ENCODE assay signal across 10 mouse cellular contexts in genomic region chr17:46129741-46130498, GRCm38 (mm10). TPM values are rescaled to one million over a fixed set of nuclear protein-coding genes. Genes with fewer than 3 reads are reported as not detected.
DNase-seq lines count a peak whose midpoint lies in the region; ATAC-seq and TF ChIP-seq lines count a peak whose summit lies in the region.
"Had no signal": no experiment of that assay in that cellular context is flagged by ENCODE, and none has a peak within 500 bp of the region (broad histone marks: within the 10 kb centered on the region; RNA-seq: fewer than 3 reads in every experiment).

No protein-coding gene starts in this region.

- intact Hi-C loops in gastrocnemius, postnatal 14 days (cut with DNase I; ENCODE audit: low total_unique reads) = loop anchor here (5.0 kb wide), 3 partner anchors 88 to 398 kb away; partner anchors contain the start of gene 1600014C23Rik

- no peak overlapping the region for H3K9ac ChIP-seq in kidney, embryonic 14.5 days (ENCODE audit: low read depth, low read length)
- no peak overlapping the region for H3K9ac ChIP-seq in lung, postnatal 0 days (replicated peaks; ENCODE audit: low read depth)
- no peak overlapping the region for H3K9ac ChIP-seq in midbrain, embryonic 13.5 days (replicated peaks)
- H3K9ac ChIP-seq: limb, embryonic 12.5 days had no signal

- no peak for TF ChIP-seq EP300 in lung, postnatal 0 days (IDR thresholded peaks at IDR 0.05)

- no peak for TF ChIP-seq CTCF in kidney, adult 2 months (conservative IDR thresholded peaks at IDR 0.05; ENCODE audit: insufficient read depth, insufficient read length, low read depth, low read length)
- no peak for TF ChIP-seq CTCF in lung, postnatal 0 days (IDR thresholded peaks at IDR 0.05)

- no peak overlapping the region for H3K27ac ChIP-seq in kidney, adult 2 months (ENCODE audit: insufficient read depth, low read depth, low read length)
- no peak overlapping the region for H3K27ac ChIP-seq in kidney, embryonic 14.5 days (ENCODE audit: low read depth, low read length)
- no peak overlapping the region for H3K27ac ChIP-seq in lung, postnatal 0 days (ENCODE audit: low read length)
- H3K27ac ChIP-seq in midbrain, embryonic 13.5 days = no peak overlapping the region
- H3K27ac ChIP-seq: limb, embryonic 12.5 days had no signal

- no peaks in the 10 kb centered on the region for H3K36me3 ChIP-seq in kidney, adult 2 months (ENCODE audit: control insufficient read depth, insufficient read depth, low read length)
- H3K36me3 ChIP-seq in kidney, embryonic 14.5 days (ENCODE audit: control insufficient read depth, insufficient read depth, low read length) = peaks cover 49% of the 10 kb centered on the region
- H3K36me3 ChIP-seq in lung, postnatal 0 days (ENCODE audit: insufficient read depth, low read length) = peaks cover 28% of the 10 kb centered on the region
- H3K36me3 ChIP-seq in midbrain, embryonic 13.5 days = peaks cover 63% of the 10 kb centered on the region

- no peak overlapping the region for H3K4me2 ChIP-seq in kidney, embryonic 14.5 days (replicated peaks; ENCODE audit: low read depth, low read length)
- H3K4me2 ChIP-seq in lung, postnatal 0 days (replicated peaks; ENCODE audit: low read depth, low read length) = no peak overlapping the region
- H3K4me2 ChIP-seq in midbrain, embryonic 13.5 days (replicated peaks) = no peak overlapping the region
- H3K4me2 ChIP-seq: limb, embryonic 12.5 days had no signal

- no peak for TF ChIP-seq POLR2A in kidney, adult 2 months (IDR thresholded peaks at IDR 0.05; ENCODE audit: low read depth, low read length)

- ATAC-seq in kidney, embryonic 14.5 days (ENCODE audit: low FRiP score, low TSS enrichment) = no peak
- ATAC-seq in lung, postnatal 0 days = peak; percentile 19; the same call in 1 of the 2 replicates
- no peak for ATAC-seq in midbrain, embryonic 13.5 days

- WGBS in kidney, adult 2 months = 70% methylated on average over 13 of the region's 13 CpGs
- WGBS in kidney, embryonic 14.5 days = 71% methylated on average over 13 of the region's 13 CpGs
- 69% methylated on average over 13 of the region's 13 CpGs for WGBS in lung, postnatal 0 days
- WGBS in midbrain, embryonic 13.5 days = 83% methylated on average over 13 of the region's 13 CpGs

- H3K9me3 ChIP-seq in kidney, embryonic 14.5 days (ENCODE audit: control insufficient read depth, low read length) = no peaks in the 10 kb centered on the region
- no peaks in the 10 kb centered on the region for H3K9me3 ChIP-seq in lung, postnatal 0 days (ENCODE audit: low read length)
- H3K9me3 ChIP-seq in midbrain, embryonic 13.5 days = no peaks in the 10 kb centered on the region
- H3K9me3 ChIP-seq: G1E; limb, embryonic 12.5 days had no signal

- H3K4me1 ChIP-seq in kidney, adult 2 months (ENCODE audit: control insufficient read depth, insufficient read depth, low read length) = peaks cover 4% of the 10 kb centered on the region; the same call in 1 of the 2 replicates
- peaks cover 6% of the 10 kb centered on the region; the same call in 1 of the 2 replicates for H3K4me1 ChIP-seq in kidney, embryonic 14.5 days (ENCODE audit: control insufficient read depth, insufficient read depth, low read length)
- H3K4me1 ChIP-seq in lung, postnatal 0 days (ENCODE audit: insufficient read depth, low read depth, low read length) = 0 out of 2 replicates have a peak, but pooled peaks cover 4% of the 10 kb centered on the region
- H3K4me1 ChIP-seq in midbrain, embryonic 13.5 days (replicated peaks) = 0 out of 2 replicates have a peak, but pooled peaks cover 3% of the 10 kb centered on the region
- H3K4me1 ChIP-seq: limb, embryonic 12.5 days had no signal

- H3K4me3 ChIP-seq in kidney, adult 2 months (ENCODE audit: insufficient read depth, low read depth, low read length) = no peak overlapping the region
- H3K4me3 ChIP-seq in kidney, embryonic 14.5 days (ENCODE audit: low read length) = no peak overlapping the region
- H3K4me3 ChIP-seq in lung, postnatal 0 days (ENCODE audit: low read depth, low read length) = no peak overlapping the region
- H3K4me3 ChIP-seq in midbrain, embryonic 13.5 days (replicated peaks) = no peak overlapping the region
- H3K4me3 ChIP-seq: limb, embryonic 12.5 days had no signal

- peak; percentile 8 for DNase-seq in kidney, adult 2 months
- DNase-seq in R1 (ENCODE audit: low read depth, low spot score) (peak; percentile 27), liver (no peak)
- DNase-seq in gastrocnemius, postnatal 14 days = peak; percentile 83
- no peak for DNase-seq in lung, postnatal 0 days (ENCODE audit: low spot score)
- DNase-seq in spleen, adult 12 weeks (ENCODE audit: low spot score) = no peak

- no peaks in the 10 kb centered on the region for H3K27me3 ChIP-seq in kidney, adult 2 months (replicated peaks; ENCODE audit: control insufficient read depth, insufficient read depth, low read length)
- H3K27me3 ChIP-seq in kidney, embryonic 14.5 days (ENCODE audit: control insufficient read depth, insufficient read depth, low read length) = no peaks in the 10 kb centered on the region
- H3K27me3 ChIP-seq in lung, postnatal 0 days (replicated peaks; ENCODE audit: insufficient read depth, low read length) = no peaks in the 10 kb centered on the region
- no peaks in the 10 kb centered on the region for H3K27me3 ChIP-seq in midbrain, embryonic 13.5 days

RNA-seq across cellular contexts. Expression of gene Rsph9, which starts 14.1 kb away (rescaled TPM):
- 34.8 and 37.2 TPM in 2 replicates for polyA plus RNA-seq in kidney, adult 2 months (2012; rRNA removed)
- 14.4 and 14.8 TPM in 2 replicates for polyA plus RNA-seq in kidney, embryonic 14.5 days (2014; fragmentation: Nextera tagmentation; extraction: Ambion mirVana)
- under 1 TPM; 0.43 to 0.66 TPM for total RNA-seq in gastrocnemius, postnatal 14 days (2021)
- polyA plus RNA-seq in lung, postnatal 0 days (2015; fragmentation: Nextera tagmentation; extraction: Ambion mirVana) = 31.7 and 32.4 TPM in 2 replicates
- 25.5 and 26.9 TPM in 2 replicates for polyA plus RNA-seq in midbrain, embryonic 13.5 days (2015; fragmentation: Nextera tagmentation; extraction: Ambion mirVana)
- total RNA-seq: G1E had no signal
- polyA plus RNA-seq: G1E had no signal

RNA-seq across cellular contexts. Expression of gene Mrps18a, which starts 19.1 kb away (rescaled TPM):
- 94.6 and 120 TPM in 2 replicates for polyA plus RNA-seq in kidney, adult 2 months (2012; rRNA removed)
- 149 and 164 TPM in 2 replicates for polyA plus RNA-seq in kidney, embryonic 14.5 days (2014; fragmentation: Nextera tagmentation; extraction: Ambion mirVana)
- 10 to 100 TPM; 61.3 to 61.8 TPM for total RNA-seq in gastrocnemius, postnatal 14 days (2021)
- polyA plus RNA-seq in lung, postnatal 0 days (2015; fragmentation: Nextera tagmentation; extraction: Ambion mirVana) = 96.4 and 103 TPM in 2 replicates
- 137 and 140 TPM in 2 replicates for polyA plus RNA-seq in midbrain, embryonic 13.5 days (2015; fragmentation: Nextera tagmentation; extraction: Ambion mirVana)

RNA-seq across cellular contexts. Expression of gene Mad2l1bp, which starts 23.4 kb away (rescaled TPM):
- 17.3 and 19.2 TPM in 2 replicates for polyA plus RNA-seq in kidney, adult 2 months (2012; rRNA removed)
- polyA plus RNA-seq in kidney, embryonic 14.5 days (2014; fragmentation: Nextera tagmentation; extraction: Ambion mirVana) = 34.2 and 34.6 TPM in 2 replicates
- total RNA-seq in gastrocnemius, postnatal 14 days (2021) = 10 to 100 TPM; 14.6 to 15.6 TPM
- 43.5 and 44.6 TPM in 2 replicates for polyA plus RNA-seq in lung, postnatal 0 days (2015; fragmentation: Nextera tagmentation; extraction: Ambion mirVana)
- polyA plus RNA-seq in midbrain, embryonic 13.5 days (2015; fragmentation: Nextera tagmentation; extraction: Ambion mirVana) = 24.3 and 29.6 TPM in 2 replicates

RNA-seq across cellular contexts. Expression of gene Gtpbp2, which starts 30.9 kb away (rescaled TPM):
- 69.7 and 80.4 TPM in 2 replicates for polyA plus RNA-seq in kidney, adult 2 months (2012; rRNA removed)
- polyA plus RNA-seq in kidney, embryonic 14.5 days (2014; fragmentation: Nextera tagmentation; extraction: Ambion mirVana) = 35.6 and 36.0 TPM in 2 replicates
- 10 to 100 TPM; 45.4 to 56.3 TPM for total RNA-seq in gastrocnemius, postnatal 14 days (2021)
- 38.8 and 39.5 TPM in 2 replicates for polyA plus RNA-seq in lung, postnatal 0 days (2015; fragmentation: Nextera tagmentation; extraction: Ambion mirVana)
- 38.7 and 40.8 TPM in 2 replicates for polyA plus RNA-seq in midbrain, embryonic 13.5 days (2015; fragmentation: Nextera tagmentation; extraction: Ambion mirVana)

Comparison
In these comparisons a context has a peak if more than half of its experiments do, and no peak if none do; other contexts are left out.
1. DNase-seq: peak in kidney, adult 2 months (single experiment), R1 (single experiment) and gastrocnemius, postnatal 14 days (single experiment); none in lung, postnatal 0 days (single experiment), spleen, adult 12 weeks (single experiment) and liver (single experiment).